Mouse (Mus musculus) heart, adult 2 months (tissue): ENCODE data around the gene Ell.

Experiments used
- EP300 ChIP-seq: fragments of 200-500 bp; IDR thresholded peaks from 2 replicates; pipeline ENCODE4 v1.6.1; 2011; ENCODE audit warnings: low read depth, low read length, control low read depth; ENCODE audit not compliant: insufficient read depth
- POLR2A ChIP-seq: fragments of 200-500 bp; IDR thresholded peaks from 2 replicates; pipeline ENCODE4 v1.6.1; 2011; ENCODE audit warnings: mild to moderate bottlenecking, low read depth, low read length, control low read depth; ENCODE audit not compliant: insufficient read depth

DNA sequence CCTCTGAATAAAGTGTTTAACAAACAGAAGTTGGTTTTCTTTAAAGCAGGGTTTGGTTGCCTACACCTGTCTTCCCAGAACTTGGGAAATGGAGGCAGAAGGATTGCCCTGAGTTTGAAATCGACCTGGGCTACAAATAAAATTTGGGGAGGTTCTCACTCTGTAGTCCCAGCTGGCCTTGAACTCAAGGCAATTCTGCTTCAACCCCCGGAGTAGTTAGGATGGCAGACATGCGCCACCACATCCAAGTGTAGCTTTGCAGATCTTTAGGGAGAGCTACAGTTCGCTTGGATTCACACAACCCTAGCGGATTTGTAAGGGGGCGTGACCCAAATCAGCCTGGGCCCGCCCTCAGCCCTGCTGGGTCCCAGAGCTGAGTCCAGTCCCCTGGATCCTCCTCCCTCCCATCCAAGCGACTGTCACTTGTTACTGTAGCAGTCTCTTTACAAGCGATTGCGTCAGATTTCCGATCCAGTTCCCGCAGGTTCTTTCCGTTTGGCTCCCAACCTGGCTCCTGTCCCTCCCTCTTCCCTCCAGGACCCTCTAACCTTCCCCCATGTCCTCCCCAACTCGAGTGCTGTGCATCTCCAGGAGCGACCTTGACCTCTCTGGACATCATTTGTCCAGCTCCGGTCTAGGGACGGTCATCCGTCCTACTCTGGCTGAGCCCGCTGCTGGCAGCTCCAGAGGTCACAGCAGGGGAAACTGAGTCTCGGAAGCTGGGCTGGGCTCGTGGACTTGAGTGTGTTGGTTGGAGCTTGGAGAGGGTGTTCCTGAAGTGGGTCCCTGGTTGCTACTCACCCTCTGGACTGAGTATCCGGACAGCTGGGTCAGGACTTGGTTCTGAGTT is 91.5 kb downstream of the Ell start:
- TF ChIP-seq EP300, result no peak
- TF ChIP-seq POLR2A, result no peak
